Mouse (Mus musculus): Measurements from ENCODE around the gene Cdk10. TPM values are rescaled to one million over a fixed set of nuclear protein-coding genes. Genes with fewer than 3 reads are reported as not detected.
A peak's percentile ranks its signal among the peaks of the same experiment; 100 is the strongest.
"Not testable (repeated sequence)": the region's sequence is repeated elsewhere in the genome, so short reads cannot be mapped to it uniquely, and the experiment has no call there.

Cdk10 gene
- polyA plus RNA-seq, 1 experiment from 2014 or later, result 38.3 TPM

- H3K4me3 ChIP-seq (replicated peaks), result peak overlapping the region; percentile 74
- no peaks in the 10 kb centered on the region for H3K27me3 ChIP-seq
- 56% methylated on average over 10 of the region's 10 CpGs for WGBS
- no peak overlapping the region for H3K27ac ChIP-seq
- H3K9me3 ChIP-seq, result no peaks in the 10 kb centered on the region
- no peak for ATAC-seq (ENCODE audit: low FRiP score)
- peak overlapping the region; percentile 80 for H3K9ac ChIP-seq
- H3K36me3 ChIP-seq (replicated peaks), result peaks cover 35% of the 10 kb centered on the region
- peak overlapping the region; percentile 86 for H3K4me2 ChIP-seq
- H3K4me1 ChIP-seq, result peaks cover 25% of the 10 kb centered on the region
Observed at GRCm38 (mm10) chr8:123211876-123212275, 12.8 kb upstream of the Cdk10 start.

- peak within 1 kb of the TSS; percentile 32; the same call in 1 of the 2 replicates for H3K27ac ChIP-seq
- H3K9ac ChIP-seq, result peak within 1 kb of the TSS; percentile 80
- H3K4me2 ChIP-seq, result peak within 1 kb of the TSS; percentile 86
- H3K4me3 ChIP-seq (replicated peaks), result peak within 1 kb of the TSS; percentile 74
- peaks cover 25% of the 10 kb centered on the region for H3K4me1 ChIP-seq
- no peaks in the 10 kb centered on the region for H3K9me3 ChIP-seq
- peak; percentile 95 for ATAC-seq (ENCODE audit: low FRiP score)
- H3K27me3 ChIP-seq, result no peaks in the 10 kb centered on the region
- WGBS, result under 1% methylated on average over 76 of the region's 76 CpGs
- peaks cover 29% of the 10 kb centered on the region for H3K36me3 ChIP-seq (replicated peaks)
Observed at GRCm38 (mm10) chr8:123212321-123213117, 12.1 kb upstream of the Cdk10 start, which contains the start of the genes Chmp1a and Spata33. Chmp1a (minus strand) TSS chr8:123212763. Spata33 (plus strand) TSS chr8:123212832.

- H3K27ac ChIP-seq, result peak overlapping the region; percentile 32; the same call in 1 of the 2 replicates
- H3K27me3 ChIP-seq, result no peaks in the 10 kb centered on the region
- peaks cover 21% of the 10 kb centered on the region for H3K36me3 ChIP-seq (replicated peaks)
- ATAC-seq (ENCODE audit: low FRiP score), result peak; percentile 28
- peak overlapping the region; percentile 80 for H3K9ac ChIP-seq
- 18% methylated on average over 22 of the region's 22 CpGs for WGBS
- H3K4me3 ChIP-seq (replicated peaks), result peak overlapping the region; percentile 74
- peaks cover 25% of the 10 kb centered on the region for H3K4me1 ChIP-seq
- no peaks in the 10 kb centered on the region for H3K9me3 ChIP-seq
- H3K4me2 ChIP-seq, result peak overlapping the region; percentile 86
Observed at GRCm38 (mm10) chr8:123213118-123213772, 11.4 kb upstream of the Cdk10 start.

- Histone ChIP-seq H3K9me3 (no peaks in the 10 kb centered on the region), H3K4me2 (no peak overlapping the region), H3K4me3 (replicated peaks) (no peak overlapping the region), H3K4me1 (peaks cover 25% of the 10 kb centered on the region), H3K36me3 (replicated peaks) (no peaks in the 10 kb centered on the region), H3K9ac (no peak overlapping the region), H3K27ac (no peak overlapping the region), H3K27me3 (no peaks in the 10 kb centered on the region)
- no peak for ATAC-seq (ENCODE audit: low FRiP score)
- WGBS, result 84% methylated on average over 3 of the region's 3 CpGs
Observed at GRCm38 (mm10) chr8:123215430-123215829, 9.2 kb upstream of the Cdk10 start.

- H3K4me3 ChIP-seq (replicated peaks), result no peak overlapping the region
- no peaks in the 10 kb centered on the region for H3K27me3 ChIP-seq
- peaks cover 12% of the 10 kb centered on the region for H3K4me1 ChIP-seq
- ATAC-seq (ENCODE audit: low FRiP score), result no peak
- no peak overlapping the region for H3K9ac ChIP-seq
- 94% methylated on average over 1 of the region's 1 CpGs for WGBS
- no peaks in the 10 kb centered on the region for H3K36me3 ChIP-seq (replicated peaks)
- H3K4me2 ChIP-seq, result no peak overlapping the region
- no peaks in the 10 kb centered on the region for H3K9me3 ChIP-seq
- no peak overlapping the region for H3K27ac ChIP-seq
Observed at GRCm38 (mm10) chr8:123220917-123221316, 3.7 kb upstream of the Cdk10 start.

GRCm38 (mm10) chr8:123228416-123228815 lies 3.8 kb downstream of the Cdk10 start:
- peaks cover 27% of the 10 kb centered on the region for H3K36me3 ChIP-seq (replicated peaks)
- H3K9me3 ChIP-seq, result no peaks in the 10 kb centered on the region
- ATAC-seq (ENCODE audit: low FRiP score), result no peak
- no peak overlapping the region for H3K4me2 ChIP-seq
- H3K4me3 ChIP-seq (replicated peaks), result no peak overlapping the region
- peaks cover 12% of the 10 kb centered on the region for H3K4me1 ChIP-seq
- H3K27ac ChIP-seq, result no peak overlapping the region
- H3K27me3 ChIP-seq, result peaks cover 8% of the 10 kb centered on the region
- no peak overlapping the region for H3K9ac ChIP-seq
- WGBS, result 100% methylated on average over 1 of the region's 1 CpGs

GRCm38 (mm10) chr8:123230326-123230725 lies 5.7 kb downstream of the Cdk10 start:
- H3K9me3 ChIP-seq; H3K4me2 ChIP-seq; H3K9ac ChIP-seq; H3K27ac ChIP-seq; ATAC-seq (ENCODE audit: low FRiP score); H3K4me3 ChIP-seq (replicated peaks): not testable (repeated sequence)
- 87% methylated on average over 11 of the region's 11 CpGs for WGBS
- Histone ChIP-seq H3K36me3 (replicated peaks) (peaks cover 27% of the 10 kb centered on the region), H3K4me1 (peaks cover 13% of the 10 kb centered on the region), H3K27me3 (peaks cover 28% of the 10 kb centered on the region)

GRCm38 (mm10) chr8:123231742-123232141 lies 7.1 kb downstream of the Cdk10 start:
- H3K9me3 ChIP-seq, result no peaks in the 10 kb centered on the region
- H3K36me3 ChIP-seq (replicated peaks), result peaks cover 24% of the 10 kb centered on the region
- ATAC-seq (ENCODE audit: low FRiP score), result no peak
- H3K27me3 ChIP-seq, result peaks cover 42% of the 10 kb centered on the region
- no peak overlapping the region for H3K4me2 ChIP-seq
- peaks cover 20% of the 10 kb centered on the region for H3K4me1 ChIP-seq
- 66% methylated on average over 5 of the region's 5 CpGs for WGBS
- no peak overlapping the region for H3K27ac ChIP-seq
- no peak overlapping the region for H3K4me3 ChIP-seq (replicated peaks)
- no peak overlapping the region for H3K9ac ChIP-seq

GRCm38 (mm10) chr8:123232553-123232952 lies 7.9 kb downstream of the Cdk10 start:
- Histone ChIP-seq H3K27ac (no peak overlapping the region), H3K4me3 (replicated peaks) (no peak overlapping the region), H3K36me3 (replicated peaks) (peaks cover 16% of the 10 kb centered on the region), H3K9me3 (no peaks in the 10 kb centered on the region), H3K4me1 (peaks cover 20% of the 10 kb centered on the region), H3K27me3 (peaks cover 46% of the 10 kb centered on the region), H3K4me2 (no peak overlapping the region), H3K9ac (no peak overlapping the region)
- no peak for ATAC-seq (ENCODE audit: low FRiP score)
- 62% methylated on average over 7 of the region's 7 CpGs for WGBS

GRCm38 (mm10) chr8:123233300-123233699 lies 8.7 kb downstream of the Cdk10 start:
- H3K27ac ChIP-seq, result no peak overlapping the region
- no peak for ATAC-seq (ENCODE audit: low FRiP score)
- no peaks in the 10 kb centered on the region for H3K9me3 ChIP-seq
- H3K4me1 ChIP-seq, result peaks cover 20% of the 10 kb centered on the region
- no peak overlapping the region for H3K4me2 ChIP-seq
- WGBS, result 64% methylated on average over 13 of the region's 13 CpGs
- peaks cover 12% of the 10 kb centered on the region for H3K36me3 ChIP-seq (replicated peaks)
- no peak overlapping the region for H3K9ac ChIP-seq
- peaks cover 46% of the 10 kb centered on the region for H3K27me3 ChIP-seq
- no peak overlapping the region for H3K4me3 ChIP-seq (replicated peaks)

- Histone ChIP-seq H3K4me3 (replicated peaks) (no peak overlapping the region), H3K4me1 (peaks cover 20% of the 10 kb centered on the region), H3K9ac (no peak overlapping the region), H3K36me3 (replicated peaks) (peaks cover 9% of the 10 kb centered on the region; the same call in 1 of the 2 replicates), H3K27ac (no peak overlapping the region), H3K27me3 (peaks cover 46% of the 10 kb centered on the region), H3K4me2 (no peak overlapping the region), H3K9me3 (no peaks in the 10 kb centered on the region)
- WGBS, result 81% methylated on average over 11 of the region's 11 CpGs
- ATAC-seq (ENCODE audit: low FRiP score), result no peak
Observed at GRCm38 (mm10) chr8:123233760-123234159, 9.1 kb downstream of the Cdk10 start.

GRCm38 (mm10) chr8:123234918-123235519 lies 10.4 kb downstream of the Cdk10 start:
- Histone ChIP-seq H3K27ac (no peak overlapping the region), H3K27me3 (peaks cover 46% of the 10 kb centered on the region), H3K9ac (no peak overlapping the region; the same call in 1 of the 2 replicates), H3K4me3 (replicated peaks) (peak overlapping the region; percentile 46), H3K9me3 (no peaks in the 10 kb centered on the region), H3K4me1 (peaks cover 20% of the 10 kb centered on the region), H3K36me3 (replicated peaks) (0 out of 2 replicates have a peak, but pooled peaks cover 3% of the 10 kb centered on the region), H3K4me2 (peak overlapping the region; percentile 83)
- ATAC-seq (ENCODE audit: low FRiP score), result no peak
- 37% methylated on average over 13 of the region's 13 CpGs for WGBS
